Mouse (Mus musculus) cerebellum, adult 11-12 months (tissue): ENCODE measurements around the gene Ubl4b.

Source experiments
- DNase-seq: peaks from one replicate; pipeline ENCODE4 v3.0.0; 2022

The Ubl4b gene

GRCm38 (mm10) chr3:107554842-107555241, at the start of gene Ubl4b:
Gene Ubl4b (minus strand): TSS chr3:107555073.
- no peak for DNase-seq

GRCm38 (mm10) chr3:107600127-107600526, 45.3 kb upstream of the Ubl4b start:
- no peak for DNase-seq

- DNase-seq: no peak
Measured at GRCm38 (mm10) chr3:107597586-107598389, 42.9 kb upstream of the Ubl4b start.

DNA sequence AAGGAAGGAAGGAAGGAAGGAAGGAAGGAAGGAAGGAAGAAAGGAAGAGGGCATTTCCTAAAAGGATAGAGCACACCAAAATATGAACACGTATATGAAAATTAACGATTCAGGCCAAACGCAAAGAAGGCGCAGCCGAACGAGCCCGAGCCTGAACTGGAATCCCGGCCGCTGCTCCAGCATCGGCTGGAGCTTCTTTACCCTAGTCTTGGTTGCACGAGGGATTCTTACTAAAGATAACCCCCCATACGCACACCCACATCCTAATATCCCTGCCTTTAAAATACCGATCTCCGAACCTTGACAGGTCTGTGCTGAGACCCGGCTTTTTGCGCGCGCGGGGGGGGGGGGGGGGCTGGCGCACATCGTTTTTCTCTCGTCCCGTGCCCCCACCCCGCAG, 42.3 kb upstream of the Ubl4b start:
- DNase-seq: no peak

DNA sequence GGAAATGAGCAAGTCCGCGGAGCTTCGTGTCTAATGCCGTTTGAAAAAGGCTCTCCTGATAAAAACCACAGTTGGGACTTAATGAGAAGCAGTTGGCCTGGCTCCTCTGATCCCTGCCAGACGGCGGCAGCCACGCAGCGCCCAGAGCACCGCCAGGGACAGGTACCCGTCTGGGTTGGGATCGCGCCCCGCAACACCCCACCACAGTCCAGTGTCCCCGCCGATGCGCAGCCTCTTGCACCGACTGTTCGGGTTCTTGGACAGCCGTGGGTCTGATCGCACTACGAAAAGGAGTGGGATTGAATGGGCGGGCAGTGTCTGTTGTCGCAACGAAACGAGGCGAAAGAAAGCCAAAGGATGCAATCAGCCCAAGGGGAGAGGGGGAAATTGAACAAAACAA, 41.7 kb upstream of the Ubl4b start:
- no peak for DNase-seq

DNA sequence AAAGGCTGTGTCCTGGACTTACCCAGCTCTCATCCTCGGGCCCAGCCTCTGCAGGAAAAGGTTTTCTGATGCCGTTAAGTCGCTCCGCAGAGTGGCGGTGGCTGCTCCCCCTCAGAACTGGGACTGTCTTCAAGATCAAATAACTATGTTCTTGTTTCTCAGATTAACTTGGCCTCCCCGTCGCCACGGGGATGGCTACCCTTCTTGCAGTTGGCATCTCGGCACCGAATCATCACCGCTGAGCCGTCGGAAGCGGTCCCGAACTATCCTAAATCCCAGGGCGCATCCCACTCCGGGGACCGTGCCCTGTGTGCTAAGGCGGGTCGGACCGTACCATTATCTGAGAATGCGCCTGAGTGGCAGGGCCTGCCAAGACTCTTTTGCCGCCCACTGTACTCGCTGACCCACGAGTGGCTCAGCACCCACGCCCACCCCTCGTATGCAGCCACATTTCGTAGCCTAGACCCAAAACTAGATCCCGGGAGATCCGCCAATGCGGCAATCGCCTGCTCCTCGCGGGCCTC, 41.1 kb upstream of the Ubl4b start:
- no peak for DNase-seq

GRCm38 (mm10) chr3:107595264-107595937, 40.5 kb upstream of the Ubl4b start:
- DNase-seq: no peak

- no peak for DNase-seq
Measured at GRCm38 (mm10) chr3:107594662-107595263, 39.9 kb upstream of the Ubl4b start, which contains the start of gene Alx3. Gene Alx3 (plus strand): TSS chr3:107595031.

- DNase-seq: no peak
Measured at GRCm38 (mm10) chr3:107593632-107594031, 38.8 kb upstream of the Ubl4b start.

DNA sequence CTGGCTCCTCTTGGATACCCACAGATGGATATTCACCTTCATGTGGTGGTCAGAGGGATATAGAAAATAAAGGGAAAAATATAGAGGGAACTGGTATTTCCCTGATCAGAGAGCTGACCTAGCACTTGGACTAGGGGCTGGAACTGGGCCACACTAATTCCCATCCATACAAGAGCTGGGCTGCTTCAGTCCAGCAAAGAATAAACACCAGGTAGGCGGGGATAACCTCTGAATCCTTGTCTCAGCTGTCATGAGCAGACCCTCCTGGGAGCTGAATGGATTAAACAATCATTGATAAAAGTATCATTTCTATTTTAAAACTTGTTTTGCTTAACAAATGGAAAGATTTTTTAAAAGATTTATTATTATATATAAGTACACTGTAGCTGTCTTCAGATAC, 36.7 kb upstream of the Ubl4b start:
- no peak for DNase-seq

GRCm38 (mm10) chr3:107586504-107586903, 31.6 kb upstream of the Ubl4b start:
- no peak for DNase-seq

DNA sequence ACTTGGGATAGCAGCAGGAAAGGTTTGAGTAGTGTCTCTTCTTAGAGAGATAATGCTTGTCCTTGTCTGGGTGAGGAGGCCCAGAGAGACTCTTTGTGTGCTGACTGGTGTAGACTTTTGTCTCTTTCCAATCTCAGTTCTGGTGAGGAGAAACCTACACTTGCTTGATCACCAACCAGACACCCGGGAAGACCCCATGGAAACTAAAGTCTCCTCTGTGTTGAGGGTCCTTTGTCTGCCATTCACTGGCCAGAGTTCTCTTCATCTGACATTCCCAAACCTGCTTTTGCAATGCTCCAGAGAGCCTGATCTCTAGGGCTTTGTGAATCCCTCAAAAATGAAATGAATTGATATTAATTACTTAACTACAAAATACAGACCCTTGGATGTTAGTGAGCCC, 29.0 kb upstream of the Ubl4b start:
- DNase-seq: no peak

DNA sequence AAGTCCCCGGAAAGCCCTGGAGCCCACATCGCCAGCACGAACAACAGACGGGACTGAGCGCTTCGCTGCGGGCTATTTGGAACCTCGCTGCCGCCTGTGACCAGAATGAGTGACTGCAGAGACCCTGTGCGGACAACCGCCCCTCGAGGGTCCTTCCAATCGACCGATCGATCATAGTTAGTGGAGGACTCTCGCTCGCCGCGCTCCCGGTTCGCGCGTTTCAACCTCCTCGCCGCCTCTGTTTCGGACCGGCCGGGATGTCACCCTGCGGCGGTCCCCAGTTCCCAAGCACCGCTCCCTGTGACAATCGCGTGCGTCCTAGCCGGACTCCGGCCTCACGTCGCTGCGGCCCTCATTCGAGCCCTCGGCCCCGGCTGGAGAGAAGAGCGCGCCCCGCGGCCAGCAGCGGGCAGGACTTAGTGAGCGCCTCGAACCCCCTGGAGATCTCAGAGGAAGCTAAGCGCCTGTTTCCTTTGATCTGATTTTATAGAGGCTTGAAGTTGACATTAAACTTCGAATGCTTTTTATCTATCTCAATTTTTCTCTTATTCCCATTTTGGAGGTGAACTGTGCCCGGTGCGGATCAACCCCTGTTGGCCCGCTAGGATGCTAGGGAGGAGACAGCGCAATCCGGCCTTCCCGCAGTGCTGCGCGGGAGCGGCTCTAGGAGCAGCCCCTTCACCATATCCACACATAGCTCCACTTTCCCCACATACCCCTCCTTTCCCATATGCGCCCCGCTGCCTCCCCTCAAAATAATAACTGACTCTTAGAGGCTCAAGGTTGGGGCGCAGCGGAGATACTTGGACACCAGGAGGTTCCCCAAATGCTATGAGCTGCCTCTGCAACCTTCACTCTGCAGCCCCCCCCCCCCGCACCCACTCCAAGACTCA, 28.2 kb upstream of the Ubl4b start:
- DNase-seq: no peak

GRCm38 (mm10) chr3:107582130-107582874, 27.4 kb upstream of the Ubl4b start:
- DNase-seq: no peak

- no peak for DNase-seq
Measured at GRCm38 (mm10) chr3:107581103-107582010, 26.5 kb upstream of the Ubl4b start.

DNA sequence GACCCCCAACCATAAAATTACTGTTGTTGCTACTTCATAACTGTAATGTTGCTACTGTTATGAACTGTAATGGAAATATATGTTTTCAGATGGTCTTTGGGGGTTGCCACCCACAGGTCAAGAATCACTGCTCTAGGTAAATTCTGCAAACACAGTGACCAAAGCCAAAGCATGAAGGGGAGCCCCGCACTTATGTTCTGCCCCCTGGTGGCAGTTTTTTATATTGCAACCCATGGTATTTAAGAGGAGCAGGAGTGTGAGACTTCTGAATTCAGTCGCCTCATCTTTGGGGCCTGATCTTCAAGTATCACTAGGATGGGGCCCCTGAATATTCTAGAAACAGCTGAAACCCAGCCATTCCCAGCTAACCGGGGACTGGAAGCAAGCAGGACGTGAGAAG, 24.6 kb upstream of the Ubl4b start:
- peak; percentile 37 for DNase-seq

- no peak for DNase-seq
Measured at GRCm38 (mm10) chr3:107577810-107578390, 23.0 kb upstream of the Ubl4b start.

GRCm38 (mm10) chr3:107576807-107577206, 21.9 kb upstream of the Ubl4b start:
- no peak for DNase-seq

GRCm38 (mm10) chr3:107571205-107571604, 16.3 kb upstream of the Ubl4b start:
- DNase-seq: no peak

- DNase-seq: no peak
Measured at GRCm38 (mm10) chr3:107568721-107569120, 13.8 kb upstream of the Ubl4b start.
